Mouse (Mus musculus): ENCODE data around the gene Birc2. TPM values are rescaled to one million over a fixed set of nuclear protein-coding genes. Genes with fewer than 3 reads are reported as not detected.

The Birc2 gene
- polyA plus RNA-seq, 1 experiment: 51.9 TPM

- TF ChIP-seq CTCF (IDR thresholded peaks at IDR 0.05; ENCODE audit: low read depth, low read length) (no peak), EP300 (IDR thresholded peaks at IDR 0.05; ENCODE audit: insufficient read depth, low read depth, low read length) (no peak), POLR2A (IDR thresholded peaks at IDR 0.05; ENCODE audit: insufficient read depth, low read length) (no peak)
- Histone ChIP-seq H3K27me3 (ENCODE audit: control insufficient read depth, insufficient read depth, low read length, poor library complexity, severe bottlenecking) (no peaks in the 10 kb centered on the region), H3K4me3 (ENCODE audit: low read depth, low read length) (no peak overlapping the region), H3K27ac (ENCODE audit: insufficient read depth, low read length) (no peak overlapping the region), H3K4me1 (ENCODE audit: control insufficient read depth, insufficient read depth, low read length) (no peaks in the 10 kb centered on the region), H3K9me3 (replicated peaks; ENCODE audit: control insufficient read depth, insufficient read depth, low read length, poor library complexity, severe bottlenecking) (no peaks in the 10 kb centered on the region), H3K36me3 (ENCODE audit: control insufficient read depth, insufficient read depth, low read length, poor library complexity, severe bottlenecking) (peaks cover 12% of the 10 kb centered on the region), H3K9ac (ENCODE audit: low read depth, poor library complexity, severe bottlenecking) (no peak overlapping the region)
Observed at GRCm38 (mm10) chr9:7776940-7777339, 59.9 kb downstream of the Birc2 start.

GRCm38 (mm10) chr9:7775986-7776385 lies 60.9 kb downstream of the Birc2 start:
- H3K9ac ChIP-seq (ENCODE audit: low read depth, poor library complexity, severe bottlenecking): no peak overlapping the region
- no peak overlapping the region for H3K4me3 ChIP-seq (ENCODE audit: low read depth, low read length)
- no peak for TF ChIP-seq EP300 (IDR thresholded peaks at IDR 0.05; ENCODE audit: insufficient read depth, low read depth, low read length)
- no peaks in the 10 kb centered on the region for H3K4me1 ChIP-seq (ENCODE audit: control insufficient read depth, insufficient read depth, low read length)
- H3K9me3 ChIP-seq (replicated peaks; ENCODE audit: control insufficient read depth, insufficient read depth, low read length, poor library complexity, severe bottlenecking): no peaks in the 10 kb centered on the region
- H3K27ac ChIP-seq (ENCODE audit: insufficient read depth, low read length): no peak overlapping the region
- H3K27me3 ChIP-seq (ENCODE audit: control insufficient read depth, insufficient read depth, low read length, poor library complexity, severe bottlenecking): no peaks in the 10 kb centered on the region
- H3K36me3 ChIP-seq (ENCODE audit: control insufficient read depth, insufficient read depth, low read length, poor library complexity, severe bottlenecking): peaks cover 9% of the 10 kb centered on the region

- peaks cover 7% of the 10 kb centered on the region for H3K36me3 ChIP-seq (ENCODE audit: control insufficient read depth, insufficient read depth, low read length, poor library complexity, severe bottlenecking)
- no peak overlapping the region for H3K4me3 ChIP-seq (ENCODE audit: low read depth, low read length)
- no peaks in the 10 kb centered on the region for H3K9me3 ChIP-seq (replicated peaks; ENCODE audit: control insufficient read depth, insufficient read depth, low read length, poor library complexity, severe bottlenecking)
- no peak overlapping the region for H3K9ac ChIP-seq (ENCODE audit: low read depth, poor library complexity, severe bottlenecking)
- H3K27ac ChIP-seq (ENCODE audit: insufficient read depth, low read length): no peak overlapping the region
- H3K4me1 ChIP-seq (ENCODE audit: control insufficient read depth, insufficient read depth, low read length): no peaks in the 10 kb centered on the region
- no peaks in the 10 kb centered on the region for H3K27me3 ChIP-seq (ENCODE audit: control insufficient read depth, insufficient read depth, low read length, poor library complexity, severe bottlenecking)
- no peak for TF ChIP-seq POLR2A (IDR thresholded peaks at IDR 0.05; ENCODE audit: insufficient read depth, low read length)
- TF ChIP-seq CTCF (IDR thresholded peaks at IDR 0.05; ENCODE audit: low read depth, low read length): no peak
- TF ChIP-seq EP300 (IDR thresholded peaks at IDR 0.05; ENCODE audit: insufficient read depth, low read depth, low read length): no peak
Observed at GRCm38 (mm10) chr9:7775011-7775410, 61.9 kb downstream of the Birc2 start.

- peaks cover 10% of the 10 kb centered on the region for H3K36me3 ChIP-seq (ENCODE audit: control insufficient read depth, insufficient read depth, low read length, poor library complexity, severe bottlenecking)
- H3K4me1 ChIP-seq (ENCODE audit: control insufficient read depth, insufficient read depth, low read length): no peaks in the 10 kb centered on the region
- no peak overlapping the region for H3K9ac ChIP-seq (ENCODE audit: low read depth, poor library complexity, severe bottlenecking)
- H3K9me3 ChIP-seq (replicated peaks; ENCODE audit: control insufficient read depth, insufficient read depth, low read length, poor library complexity, severe bottlenecking): no peaks in the 10 kb centered on the region
- no peak for TF ChIP-seq CTCF (IDR thresholded peaks at IDR 0.05; ENCODE audit: low read depth, low read length)
- TF ChIP-seq EP300 (IDR thresholded peaks at IDR 0.05; ENCODE audit: insufficient read depth, low read depth, low read length): no peak
- TF ChIP-seq POLR2A (IDR thresholded peaks at IDR 0.05; ENCODE audit: insufficient read depth, low read length): no peak
- no peak overlapping the region for H3K27ac ChIP-seq (ENCODE audit: insufficient read depth, low read length)
- no peak overlapping the region for H3K4me3 ChIP-seq (ENCODE audit: low read depth, low read length)
- H3K27me3 ChIP-seq (ENCODE audit: control insufficient read depth, insufficient read depth, low read length, poor library complexity, severe bottlenecking): no peaks in the 10 kb centered on the region
Observed at GRCm38 (mm10) chr9:7774538-7774937, 62.3 kb downstream of the Birc2 start.

GRCm38 (mm10) chr9:7773686-7774085 lies 63.2 kb downstream of the Birc2 start:
- no peaks in the 10 kb centered on the region for H3K9me3 ChIP-seq (replicated peaks; ENCODE audit: control insufficient read depth, insufficient read depth, low read length, poor library complexity, severe bottlenecking)
- H3K36me3 ChIP-seq (ENCODE audit: control insufficient read depth, insufficient read depth, low read length, poor library complexity, severe bottlenecking): peaks cover 14% of the 10 kb centered on the region

GRCm38 (mm10) chr9:7772773-7773454 lies 64.0 kb downstream of the Birc2 start:
- Histone ChIP-seq H3K9me3 (replicated peaks; ENCODE audit: control insufficient read depth, insufficient read depth, low read length, poor library complexity, severe bottlenecking) (no peaks in the 10 kb centered on the region), H3K4me3 (ENCODE audit: low read depth, low read length) (no peak overlapping the region), H3K27me3 (ENCODE audit: control insufficient read depth, insufficient read depth, low read length, poor library complexity, severe bottlenecking) (no peaks in the 10 kb centered on the region), H3K4me1 (ENCODE audit: control insufficient read depth, insufficient read depth, low read length) (no peaks in the 10 kb centered on the region), H3K27ac (ENCODE audit: insufficient read depth, low read length) (no peak overlapping the region), H3K36me3 (ENCODE audit: control insufficient read depth, insufficient read depth, low read length, poor library complexity, severe bottlenecking) (peaks cover 21% of the 10 kb centered on the region), H3K9ac (ENCODE audit: low read depth, poor library complexity, severe bottlenecking) (no peak overlapping the region)
- TF ChIP-seq EP300 (IDR thresholded peaks at IDR 0.05; ENCODE audit: insufficient read depth, low read depth, low read length) (no peak), POLR2A (IDR thresholded peaks at IDR 0.05; ENCODE audit: insufficient read depth, low read length) (no peak), CTCF (IDR thresholded peaks at IDR 0.05; ENCODE audit: low read depth, low read length) (no peak)

More at GRCm38 (mm10) chr9:7773686-7774085, 63.2 kb downstream of the Birc2 start:
- H3K27me3 ChIP-seq (ENCODE audit: control insufficient read depth, insufficient read depth, low read length, poor library complexity, severe bottlenecking): no peaks in the 10 kb centered on the region
- no peaks in the 10 kb centered on the region for H3K4me1 ChIP-seq (ENCODE audit: control insufficient read depth, insufficient read depth, low read length)
- H3K9ac ChIP-seq (ENCODE audit: low read depth, poor library complexity, severe bottlenecking): no peak overlapping the region
- no peak overlapping the region for H3K4me3 ChIP-seq (ENCODE audit: low read depth, low read length)
- H3K27ac ChIP-seq (ENCODE audit: insufficient read depth, low read length): no peak overlapping the region
- TF ChIP-seq CTCF (IDR thresholded peaks at IDR 0.05; ENCODE audit: low read depth, low read length) (no peak), POLR2A (IDR thresholded peaks at IDR 0.05; ENCODE audit: insufficient read depth, low read length) (no peak), EP300 (IDR thresholded peaks at IDR 0.05; ENCODE audit: insufficient read depth, low read depth, low read length) (no peak)

All from ES-Bruce4 (cell line).